Comparison of ENCODE assay signal across 25 mouse cellular contexts in the genomic region with DNA sequence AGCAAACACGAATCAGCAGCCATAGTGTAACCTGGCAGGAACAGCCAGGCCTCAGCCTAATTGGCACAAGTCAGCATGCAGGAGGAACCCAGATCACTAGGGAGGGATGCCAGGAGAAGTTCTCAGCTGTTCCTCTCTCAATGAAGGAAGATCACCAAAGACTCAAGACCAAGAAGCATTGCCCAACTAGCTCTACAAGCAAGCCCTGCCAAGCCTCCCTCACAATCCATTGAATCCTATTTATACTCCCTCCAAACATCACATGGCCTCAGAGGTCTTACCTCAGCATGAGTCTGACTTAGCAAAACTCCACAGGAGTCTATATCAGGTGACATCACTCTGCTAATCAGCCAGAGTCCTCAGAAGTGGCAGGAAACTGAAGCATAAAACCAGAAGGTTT.
"Had no signal": no experiment of that assay in that cellular context is flagged by ENCODE, and none has a peak within 500 bp of the region (broad histone marks: within the 10 kb centered on the region; RNA-seq: fewer than 3 reads in every experiment).

No protein-coding gene starts in this region.

- H3K27ac ChIP-seq: heart, embryonic 10.5 days; heart, embryonic 13.5 days; heart, embryonic 15.5 days; hindbrain, embryonic 13.5 days; hindbrain, embryonic 15.5 days; hindbrain, postnatal 0 days; kidney, embryonic 15.5 days; kidney, postnatal 0 days; left cerebral cortex, adult 2 months; limb, embryonic 10.5 days; limb, embryonic 12.5 days; liver, embryonic 13.5 days; liver, embryonic 15.5 days had no signal

- H3K9me3 ChIP-seq: heart, embryonic 10.5 days; heart, embryonic 13.5 days; heart, embryonic 15.5 days; hindbrain, embryonic 13.5 days; hindbrain, embryonic 15.5 days; kidney, embryonic 15.5 days; limb, embryonic 10.5 days; limb, embryonic 12.5 days; liver, embryonic 13.5 days; liver, embryonic 15.5 days had no signal

- ATAC-seq: hindbrain, postnatal 0 days; intestine, embryonic 16.5 days had no signal

- H3K4me1 ChIP-seq: heart, embryonic 10.5 days; heart, embryonic 13.5 days; hindbrain, embryonic 13.5 days; hindbrain, embryonic 15.5 days; kidney, embryonic 15.5 days; limb, embryonic 10.5 days; limb, embryonic 12.5 days; liver, embryonic 13.5 days; liver, embryonic 15.5 days had no signal

- DNase-seq: heart, adult 18-20 months; heart, postnatal 14 days; heart, postnatal 36 days; kidney, adult 11 months; kidney, adult 2 months; kidney, adult 9 months; kidney, postnatal 14 days; kidney, postnatal 36 days; layer of hippocampus, adult 9-11 months; layer of hippocampus, postnatal 36 days; liver; liver, embryonic 13.5 days had no signal

- H3K36me3 ChIP-seq: heart, embryonic 10.5 days; heart, embryonic 13.5 days; heart, embryonic 15.5 days; hindbrain, embryonic 13.5 days; hindbrain, embryonic 15.5 days; kidney, embryonic 15.5 days; limb, embryonic 10.5 days; limb, embryonic 12.5 days; liver, embryonic 13.5 days; liver, embryonic 15.5 days had no signal

- H3K4me3 ChIP-seq: heart, embryonic 10.5 days; heart, embryonic 13.5 days; heart, embryonic 15.5 days; hindbrain, embryonic 13.5 days; hindbrain, embryonic 15.5 days; kidney, embryonic 15.5 days; left cerebral cortex, adult 2 months; limb, embryonic 10.5 days; limb, embryonic 12.5 days; liver, embryonic 13.5 days; liver, embryonic 15.5 days had no signal

- H3K27me3 ChIP-seq: heart, embryonic 13.5 days; heart, embryonic 15.5 days; hindbrain, embryonic 13.5 days; hindbrain, embryonic 15.5 days; kidney, embryonic 15.5 days; limb, embryonic 12.5 days; liver, embryonic 13.5 days; liver, embryonic 15.5 days had no signal
